Mouse (Mus musculus): ENCODE data around the gene Smap2. TPM values are rescaled to one million over a fixed set of nuclear protein-coding genes. Genes with fewer than 3 reads are reported as not detected.

Smap2 gene
- polyA plus RNA-seq, 1 experiment from 2014 or later: 52.0 TPM

GRCm38 (mm10) chr4:121042472-121042871 lies 25.4 kb upstream of the Smap2 start:
- ATAC-seq (ENCODE audit: low FRiP score, low TSS enrichment): no peak
- H3K9me3 ChIP-seq (ENCODE audit: control insufficient read depth, low read length): no peaks in the 10 kb centered on the region
- no peak overlapping the region for H3K4me2 ChIP-seq (ENCODE audit: low read length)
- no peak overlapping the region for H3K9ac ChIP-seq (replicated peaks; ENCODE audit: low read length)
- peaks cover 12% of the 10 kb centered on the region; the same call in 1 of the 2 replicates for H3K4me1 ChIP-seq (ENCODE audit: control insufficient read depth, insufficient read depth, low read length)
- WGBS: 55% methylated on average over 5 of the region's 5 CpGs
- peaks cover 9% of the 10 kb centered on the region; the same call in 1 of the 2 replicates for H3K27me3 ChIP-seq (ENCODE audit: control insufficient read depth, insufficient read depth, low read length)
- H3K36me3 ChIP-seq (ENCODE audit: control insufficient read depth, insufficient read depth, low read length): no peaks in the 10 kb centered on the region
- H3K27ac ChIP-seq (replicated peaks; ENCODE audit: low read depth, low read length): 0 out of 2 replicates have a peak overlapping the region, but pooled peaks have one; percentile 5
- H3K4me3 ChIP-seq (replicated peaks; ENCODE audit: low read depth, low read length): no peak overlapping the region
- DNase-seq: no peak

- H3K9me3 ChIP-seq (ENCODE audit: control insufficient read depth, low read length): no peaks in the 10 kb centered on the region
- DNase-seq: peak; percentile 82
- no peak overlapping the region; the same call in 1 of the 2 replicates for H3K9ac ChIP-seq (replicated peaks; ENCODE audit: low read length)
- peaks cover 12% of the 10 kb centered on the region; the same call in 1 of the 2 replicates for H3K4me1 ChIP-seq (ENCODE audit: control insufficient read depth, insufficient read depth, low read length)
- H3K4me2 ChIP-seq (ENCODE audit: low read length): peak overlapping the region; percentile 30; the same call in 1 of the 2 replicates
- 6% methylated on average over 18 of the region's 18 CpGs for WGBS
- H3K4me3 ChIP-seq (replicated peaks; ENCODE audit: low read depth, low read length): no peak overlapping the region
- H3K27me3 ChIP-seq (ENCODE audit: control insufficient read depth, insufficient read depth, low read length): peaks cover 9% of the 10 kb centered on the region; the same call in 1 of the 2 replicates
- ATAC-seq (ENCODE audit: low FRiP score, low TSS enrichment): peak; percentile 53
- no peaks in the 10 kb centered on the region for H3K36me3 ChIP-seq (ENCODE audit: control insufficient read depth, insufficient read depth, low read length)
- H3K27ac ChIP-seq (replicated peaks; ENCODE audit: low read depth, low read length): peak overlapping the region; percentile 64
Observed at GRCm38 (mm10) chr4:121040897-121041671, 24.0 kb upstream of the Smap2 start.

- ATAC-seq (ENCODE audit: low FRiP score, low TSS enrichment): no peak
- H3K4me3 ChIP-seq (replicated peaks; ENCODE audit: low read depth, low read length): peak overlapping the region; percentile 41
- H3K27ac ChIP-seq (replicated peaks; ENCODE audit: low read depth, low read length): no peak overlapping the region
- no peaks in the 10 kb centered on the region for H3K36me3 ChIP-seq (ENCODE audit: control insufficient read depth, insufficient read depth, low read length)
- peak; percentile 41 for DNase-seq
- H3K4me1 ChIP-seq (ENCODE audit: control insufficient read depth, insufficient read depth, low read length): peaks cover 12% of the 10 kb centered on the region; the same call in 1 of the 2 replicates
- peak overlapping the region; percentile 67 for H3K4me2 ChIP-seq (ENCODE audit: low read length)
- H3K27me3 ChIP-seq (ENCODE audit: control insufficient read depth, insufficient read depth, low read length): peaks cover 9% of the 10 kb centered on the region; the same call in 1 of the 2 replicates
- H3K9ac ChIP-seq (replicated peaks; ENCODE audit: low read length): peak overlapping the region; percentile 68; the same call in 1 of the 2 replicates
- H3K9me3 ChIP-seq (ENCODE audit: control insufficient read depth, low read length): no peaks in the 10 kb centered on the region
- 56% methylated on average over 14 of the region's 14 CpGs for WGBS
Observed at GRCm38 (mm10) chr4:121040323-121040722, 23.3 kb upstream of the Smap2 start.

DNA sequence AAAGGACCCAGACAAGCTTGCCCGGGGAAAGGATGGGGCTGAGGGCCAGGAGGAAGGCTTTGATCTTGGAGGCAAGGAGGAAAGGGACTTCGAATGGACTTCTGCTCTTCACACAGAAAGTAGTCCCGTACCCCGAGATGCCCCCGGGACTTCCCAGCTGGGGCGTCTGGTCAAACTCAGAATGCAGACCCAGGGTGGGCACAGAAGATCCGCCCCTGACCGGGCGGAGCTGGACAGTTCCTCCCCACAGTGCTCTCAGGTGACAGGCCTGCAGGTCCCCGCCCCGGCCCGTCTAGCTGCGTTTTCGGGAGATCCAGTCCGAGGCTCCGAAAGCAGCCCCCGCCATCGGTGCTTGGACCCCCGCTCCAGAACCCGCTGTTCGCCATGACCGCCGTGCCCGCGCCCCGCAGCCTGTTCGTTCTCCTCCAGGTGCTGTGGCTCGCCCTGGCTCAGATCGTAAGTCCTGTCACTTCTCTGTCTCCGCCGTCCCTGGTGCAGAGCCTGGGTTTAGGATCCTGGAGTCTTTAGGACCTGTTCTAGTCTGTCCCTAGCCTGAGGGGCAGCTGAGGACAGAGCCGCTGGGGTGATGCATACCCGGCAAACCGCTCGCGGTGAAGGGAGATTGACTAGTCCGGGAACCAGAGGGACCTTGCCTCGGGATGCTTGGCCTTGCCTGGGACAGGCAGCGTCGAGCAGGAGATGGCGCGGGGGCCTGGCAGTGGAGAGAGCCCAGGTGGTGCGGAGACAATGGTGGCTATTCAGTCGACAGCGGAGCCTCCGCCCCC lies 22.5 kb upstream of the Smap2 start, which contains the start of gene Col9a2:
Col9a2 (plus strand) TSS at position 55 of the 785 bp plus-strand sequence.
- peak; percentile 47 for ATAC-seq (ENCODE audit: low FRiP score, low TSS enrichment)
- H3K4me1 ChIP-seq (ENCODE audit: control insufficient read depth, insufficient read depth, low read length): peaks cover 12% of the 10 kb centered on the region; the same call in 1 of the 2 replicates
- DNase-seq: peak; percentile 65
- peak within 1 kb of the TSS; percentile 67 for H3K4me2 ChIP-seq (ENCODE audit: low read length)
- WGBS: 3% methylated on average over 46 of the region's 46 CpGs
- H3K4me3 ChIP-seq (replicated peaks; ENCODE audit: low read depth, low read length): peak within 1 kb of the TSS; percentile 41
- H3K27ac ChIP-seq (replicated peaks; ENCODE audit: low read depth, low read length): no peak within 1 kb of the TSS
- peak within 1 kb of the TSS; percentile 68 for H3K9ac ChIP-seq (replicated peaks; ENCODE audit: low read length)
- peaks cover 9% of the 10 kb centered on the region; the same call in 1 of the 2 replicates for H3K27me3 ChIP-seq (ENCODE audit: control insufficient read depth, insufficient read depth, low read length)
- H3K36me3 ChIP-seq (ENCODE audit: control insufficient read depth, insufficient read depth, low read length): no peaks in the 10 kb centered on the region
- H3K9me3 ChIP-seq (ENCODE audit: control insufficient read depth, low read length): no peaks in the 10 kb centered on the region

DNA sequence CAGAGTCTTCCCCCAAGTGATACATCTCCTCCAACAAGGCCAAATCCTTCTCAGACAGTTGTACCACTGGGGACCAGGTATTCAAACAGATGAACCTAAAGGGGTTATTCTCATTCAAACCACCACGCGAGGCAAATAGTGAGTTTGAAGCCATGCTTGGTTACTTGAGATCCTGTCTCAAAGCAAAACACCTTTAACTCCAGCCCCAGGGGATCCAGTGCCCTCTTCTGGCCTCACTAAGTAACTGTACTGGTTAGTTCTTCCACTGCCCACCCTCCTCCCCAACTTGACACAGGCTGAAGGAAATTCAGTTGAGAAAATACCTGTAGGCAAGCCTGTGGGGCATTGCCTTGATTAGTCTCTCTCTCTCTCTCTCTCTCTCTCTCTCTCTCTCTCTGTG lies 16.0 kb upstream of the Smap2 start:
- no peaks in the 10 kb centered on the region for H3K9me3 ChIP-seq (ENCODE audit: control insufficient read depth, low read length)
- DNase-seq (no peak), ATAC-seq (ENCODE audit: low FRiP score, low TSS enrichment) (no peak)
- H3K9ac ChIP-seq (replicated peaks; ENCODE audit: low read length): no peak overlapping the region
- H3K27ac ChIP-seq (replicated peaks; ENCODE audit: low read depth, low read length): no peak overlapping the region
- H3K36me3 ChIP-seq (ENCODE audit: control insufficient read depth, insufficient read depth, low read length): no peaks in the 10 kb centered on the region
- H3K4me1 ChIP-seq (ENCODE audit: control insufficient read depth, insufficient read depth, low read length): no peaks in the 10 kb centered on the region
- H3K4me2 ChIP-seq (ENCODE audit: low read length): no peak overlapping the region
- no peak overlapping the region for H3K4me3 ChIP-seq (replicated peaks; ENCODE audit: low read depth, low read length)
- WGBS: 71% methylated on average over 2 of the region's 2 CpGs
- no peaks in the 10 kb centered on the region for H3K27me3 ChIP-seq (ENCODE audit: control insufficient read depth, insufficient read depth, low read length)

- DNase-seq (no peak), ATAC-seq (ENCODE audit: low FRiP score, low TSS enrichment) (no peak)
- no peak overlapping the region for H3K4me2 ChIP-seq (ENCODE audit: low read length)
- H3K4me1 ChIP-seq (ENCODE audit: control insufficient read depth, insufficient read depth, low read length): no peaks in the 10 kb centered on the region
- WGBS: 60% methylated on average over 4 of the region's 4 CpGs
- no peak overlapping the region for H3K27ac ChIP-seq (replicated peaks; ENCODE audit: low read depth, low read length)
- H3K27me3 ChIP-seq (ENCODE audit: control insufficient read depth, insufficient read depth, low read length): no peaks in the 10 kb centered on the region
- H3K9me3 ChIP-seq (ENCODE audit: control insufficient read depth, low read length): no peaks in the 10 kb centered on the region
- no peak overlapping the region for H3K9ac ChIP-seq (replicated peaks; ENCODE audit: low read length)
- no peaks in the 10 kb centered on the region for H3K36me3 ChIP-seq (ENCODE audit: control insufficient read depth, insufficient read depth, low read length)
- no peak overlapping the region for H3K4me3 ChIP-seq (replicated peaks; ENCODE audit: low read depth, low read length)
Observed at GRCm38 (mm10) chr4:121031440-121031839, 14.4 kb upstream of the Smap2 start.

DNA sequence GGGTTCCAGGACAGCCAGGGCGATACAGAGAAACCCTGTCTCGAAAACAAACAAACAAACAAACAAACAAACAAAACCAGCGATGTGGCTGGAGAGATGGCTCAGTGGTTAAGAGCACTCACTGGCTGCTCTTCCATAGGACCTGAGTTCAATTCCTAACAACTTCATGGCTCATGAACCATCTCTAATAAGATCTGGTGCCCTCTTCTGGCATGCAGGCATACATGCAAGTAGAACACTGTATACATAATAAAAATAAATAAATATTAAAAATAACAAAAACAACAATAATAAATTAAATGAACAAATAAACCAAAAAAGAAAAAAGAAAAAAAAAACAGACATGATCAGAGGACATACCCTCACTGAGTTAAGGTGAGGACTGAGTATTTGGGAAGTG lies 12.6 kb upstream of the Smap2 start:
- H3K9me3 ChIP-seq (ENCODE audit: control insufficient read depth, low read length): no peaks in the 10 kb centered on the region
- H3K9ac ChIP-seq (replicated peaks; ENCODE audit: low read length): no peak overlapping the region
- no peak overlapping the region for H3K27ac ChIP-seq (replicated peaks; ENCODE audit: low read depth, low read length)
- DNase-seq: no peak
- H3K4me3 ChIP-seq (replicated peaks; ENCODE audit: low read depth, low read length): no peak overlapping the region
- H3K36me3 ChIP-seq (ENCODE audit: control insufficient read depth, insufficient read depth, low read length): no peaks in the 10 kb centered on the region
- no peaks in the 10 kb centered on the region for H3K4me1 ChIP-seq (ENCODE audit: control insufficient read depth, insufficient read depth, low read length)
- no peaks in the 10 kb centered on the region for H3K27me3 ChIP-seq (ENCODE audit: control insufficient read depth, insufficient read depth, low read length)
- ATAC-seq (ENCODE audit: low FRiP score, low TSS enrichment): no peak
- no peak overlapping the region for H3K4me2 ChIP-seq (ENCODE audit: low read length)
- WGBS: 78% methylated on average over 3 of the region's 3 CpGs

GRCm38 (mm10) chr4:121028659-121029392 lies 11.8 kb upstream of the Smap2 start:
- Histone ChIP-seq H3K36me3 (ENCODE audit: control insufficient read depth, insufficient read depth, low read length) (no peaks in the 10 kb centered on the region), H3K9ac (replicated peaks; ENCODE audit: low read length) (no peak overlapping the region), H3K27me3 (ENCODE audit: control insufficient read depth, insufficient read depth, low read length) (no peaks in the 10 kb centered on the region), H3K4me2 (ENCODE audit: low read length) (no peak overlapping the region), H3K27ac (replicated peaks; ENCODE audit: low read depth, low read length) (no peak overlapping the region), H3K4me1 (ENCODE audit: control insufficient read depth, insufficient read depth, low read length) (no peaks in the 10 kb centered on the region), H3K4me3 (replicated peaks; ENCODE audit: low read depth, low read length) (no peak overlapping the region), H3K9me3 (ENCODE audit: control insufficient read depth, low read length) (no peaks in the 10 kb centered on the region)
- no peak for ATAC-seq (ENCODE audit: low FRiP score, low TSS enrichment)
- DNase-seq: peak; percentile 74
- 25% methylated on average over 14 of the region's 14 CpGs for WGBS
